Mouse (Mus musculus): ENCODE measurements around the gene Syce1.

- TF ChIP-seq CTCF (IDR thresholded peaks at IDR 0.05; ENCODE audit: low read depth, low read length) (no peak), TAL1 (conservative IDR thresholded peaks at IDR 0.05; ENCODE audit: low read depth, low read length) (no peak)
Observed at GRCm38 (mm10) chr7:140797619-140798018, 10.0 kb upstream of the Syce1 start.
